Mouse (Mus musculus): ENCODE results near the gene Mok. TPM values are rescaled to one million over a fixed set of nuclear protein-coding genes. Genes with fewer than 3 reads are reported as not detected.
"Not testable (repeated sequence)": the region's sequence is repeated elsewhere in the genome, so short reads cannot be mapped to it uniquely, and the experiment has no call there.

Gene Mok
- 10 to 100 TPM in 3 of 4 experiments, 1 to 10 TPM in 1; 7.5 to 14.1 (median 11.5) TPM for total RNA-seq (2022)

GRCm38 (mm10) chr12:110840348-110841198 is at the start of gene Mok:
Mok (minus strand) TSS chr12:110840939.
- DNase-seq (ENCODE audit: low spot score in 2 of 2) = peak; percentile 91 to 96

- DNase-seq (ENCODE audit: low spot score in 2 of 2) = peak; percentile 96 to 97
Observed at GRCm38 (mm10) chr12:110889036-110890020, 48.6 kb upstream of the Mok start, which contains the start of the genes Cinp and Tecpr2. Cinp (minus strand) TSS chr12:110889145. Tecpr2 (plus strand) TSS chr12:110889264.

DNA sequence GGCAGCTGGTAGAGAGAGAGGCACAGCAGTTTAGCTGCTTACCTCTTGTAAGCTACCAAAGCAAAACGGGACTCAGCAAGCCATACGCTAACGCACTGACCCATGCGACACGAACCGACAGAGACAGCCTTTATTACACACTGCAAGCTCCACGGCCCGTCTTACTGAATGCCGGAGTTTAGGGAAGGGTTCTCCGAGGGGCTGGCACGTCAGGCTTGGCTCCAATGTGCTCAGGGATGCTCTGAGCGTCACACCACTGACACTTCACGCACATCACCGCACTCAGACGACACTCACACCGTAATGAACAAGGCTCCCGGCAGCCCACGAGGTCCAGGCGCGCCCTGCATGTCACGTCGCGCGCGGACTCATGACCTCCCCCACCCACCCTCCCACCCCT is 47.9 kb upstream of the Mok start:
- peak in 1 of 2 experiments; percentile 42 for DNase-seq (ENCODE audit: low spot score in 2 of 2)

DNA sequence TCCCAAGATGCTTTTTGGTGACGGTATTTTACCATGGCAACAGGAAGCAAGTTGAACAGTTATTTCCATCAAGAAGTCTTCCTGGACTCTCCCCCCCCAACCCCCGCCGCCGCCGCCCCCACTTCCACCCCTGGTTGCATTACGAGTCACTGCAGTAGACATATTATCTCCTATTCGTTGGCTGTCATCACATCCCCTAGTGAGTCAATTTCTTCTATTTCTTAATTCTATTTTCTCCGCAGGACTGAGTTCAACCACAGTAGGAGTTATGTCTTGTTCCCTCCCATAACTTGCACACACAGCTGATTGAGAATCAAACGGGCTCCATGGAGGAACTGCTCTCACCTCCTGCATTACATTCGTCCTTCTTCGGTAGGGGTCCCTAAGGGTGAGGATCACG is 47.4 kb upstream of the Mok start:
- no peak for DNase-seq (ENCODE audit: low spot score in 2 of 2)

GRCm38 (mm10) chr12:110885251-110885650 is 44.5 kb upstream of the Mok start:
- no peak for DNase-seq (ENCODE audit: low spot score in 2 of 2)

DNA sequence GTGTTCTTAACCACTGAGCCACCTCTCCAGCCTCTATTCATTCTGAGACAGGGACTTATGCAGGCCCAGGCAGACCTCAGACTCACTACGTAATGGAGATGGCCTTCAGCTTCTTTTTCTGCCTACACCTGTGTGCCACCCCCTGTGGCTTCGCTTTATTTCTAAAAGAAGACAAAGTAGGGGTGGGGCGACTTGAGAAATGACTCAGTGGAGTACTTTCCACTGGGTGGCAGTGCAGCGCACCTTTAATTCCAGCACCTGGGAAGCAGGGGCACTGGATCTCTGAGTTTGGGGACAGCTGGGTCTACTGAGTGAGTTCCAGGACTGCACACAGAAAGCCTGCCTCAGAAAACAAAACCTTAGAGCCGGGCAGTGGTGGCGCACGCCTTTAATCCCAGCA is 41.6 kb upstream of the Mok start:
- no peak for DNase-seq (ENCODE audit: low spot score in 2 of 2)

DNA sequence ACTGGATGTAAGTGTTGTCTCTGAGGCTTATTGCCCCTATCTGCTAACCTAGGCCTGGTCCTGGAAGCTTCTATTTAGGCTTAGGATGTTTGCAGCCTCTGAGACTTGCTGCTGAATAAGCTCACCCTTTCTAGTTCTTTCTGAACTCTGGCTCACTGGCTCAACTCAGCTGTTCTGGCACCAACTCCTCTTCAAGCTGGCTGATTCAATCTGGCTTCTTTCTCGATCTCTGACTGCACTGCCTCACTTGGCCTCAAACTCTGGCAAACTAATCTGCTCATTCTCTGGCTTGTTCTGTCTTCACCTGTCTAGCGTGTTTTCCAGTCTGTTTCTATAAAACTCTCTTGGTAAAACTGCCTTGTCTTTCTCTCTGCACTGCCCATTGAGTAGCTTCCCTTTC is 34.6 kb upstream of the Mok start:
- DNase-seq (ENCODE audit: low spot score in 2 of 2) = no peak

GRCm38 (mm10) chr12:110871247-110871646 is 30.5 kb upstream of the Mok start:
- no peak for DNase-seq (ENCODE audit: low spot score in 2 of 2)

DNA sequence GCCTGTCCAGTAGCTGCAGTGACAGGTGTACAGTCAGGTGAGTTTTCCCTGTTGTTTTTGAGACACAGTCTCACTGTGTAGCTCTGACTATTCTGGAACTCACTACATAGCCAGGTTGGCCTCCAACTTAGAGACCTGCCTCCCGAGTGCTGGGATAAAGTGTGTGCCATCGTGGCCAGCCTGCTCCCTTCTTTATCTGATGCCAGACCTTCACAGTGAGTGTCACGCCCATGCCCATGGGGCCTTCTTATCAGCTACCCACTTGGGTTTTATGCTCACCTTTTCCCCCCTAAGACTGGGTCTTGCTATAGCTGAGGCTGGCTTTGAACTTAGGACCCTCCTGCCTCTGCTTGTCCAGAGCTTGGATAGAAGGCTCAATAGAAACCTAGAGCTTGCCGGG is 29.4 kb upstream of the Mok start:
- no peak for DNase-seq (ENCODE audit: low spot score in 2 of 2)

GRCm38 (mm10) chr12:110865989-110866388 is 25.2 kb upstream of the Mok start:
- DNase-seq (ENCODE audit: low spot score in 2 of 2) = no peak

DNA sequence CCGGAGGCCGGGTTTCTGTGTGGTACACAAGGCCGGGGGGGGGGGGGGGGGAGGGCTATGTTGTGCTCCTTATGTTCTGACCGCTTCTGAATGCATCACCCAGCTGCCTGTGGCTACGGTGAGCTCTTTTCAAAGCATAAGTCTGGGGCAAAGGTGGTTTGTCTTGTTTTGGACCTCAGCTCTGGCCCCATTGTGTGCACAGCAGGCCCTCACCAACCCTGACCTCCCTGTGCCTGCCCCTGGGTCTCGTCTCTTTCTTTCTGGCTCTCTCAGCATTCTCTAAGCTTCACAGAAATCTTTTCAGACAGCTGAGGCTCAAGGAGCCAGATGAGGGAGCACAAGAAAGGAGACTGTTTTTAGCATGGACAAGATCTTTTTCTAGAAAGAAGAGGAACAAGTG is 24.8 kb upstream of the Mok start:
- DNase-seq (ENCODE audit: low spot score in 2 of 2) = no peak

GRCm38 (mm10) chr12:110864008-110864407 is 23.3 kb upstream of the Mok start:
- no peak for DNase-seq (ENCODE audit: low spot score in 2 of 2)

- DNase-seq (ENCODE audit: low spot score in 2 of 2) = no peak
Observed at GRCm38 (mm10) chr12:110861256-110861655, 20.5 kb upstream of the Mok start.

DNA sequence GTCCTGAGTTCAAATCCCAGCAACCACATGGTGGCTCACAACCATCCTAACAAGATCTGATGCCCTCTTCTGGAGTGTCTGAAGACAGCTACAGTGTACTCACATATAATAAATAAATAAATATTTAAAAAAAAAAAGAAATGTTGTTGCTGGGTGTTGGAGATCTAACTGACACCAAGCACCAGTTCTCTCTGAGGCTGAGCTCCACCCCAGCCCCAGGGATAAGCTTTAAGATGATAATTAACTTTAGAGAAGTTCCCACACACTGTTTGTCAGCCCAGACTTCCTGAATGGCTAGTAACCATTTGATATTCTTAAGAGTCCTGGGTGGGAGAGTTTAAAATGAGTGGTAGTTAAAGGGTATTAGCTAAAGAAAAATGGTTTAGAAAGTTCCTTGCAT is 19.6 kb upstream of the Mok start:
- DNase-seq (ENCODE audit: low spot score in 2 of 2) = no peak

- not testable (repeated sequence) for DNase-seq (ENCODE audit: low spot score in 2 of 2)
Observed at GRCm38 (mm10) chr12:110858681-110859080, 17.9 kb upstream of the Mok start.

DNA sequence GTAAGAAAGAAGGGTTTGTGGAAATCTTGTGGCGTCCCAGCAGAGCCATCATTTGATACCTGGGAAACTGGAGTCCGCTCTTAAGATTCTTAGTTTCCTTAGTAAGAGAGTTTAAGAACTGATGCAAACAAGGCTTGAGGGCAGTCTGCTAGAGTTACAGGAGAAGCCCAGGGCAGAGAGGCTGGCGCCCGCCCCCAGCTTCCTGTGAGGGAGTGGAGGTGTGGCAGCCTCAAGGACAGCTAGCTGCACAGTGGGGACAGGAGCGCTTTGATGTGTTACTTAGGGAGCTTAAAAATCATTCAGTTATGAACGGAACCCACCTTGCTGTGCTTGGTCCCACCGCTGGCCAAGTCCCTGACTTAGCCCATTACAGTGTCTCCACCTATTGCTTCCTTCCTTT is 16.5 kb upstream of the Mok start:
- DNase-seq (ENCODE audit: low spot score in 2 of 2) = no peak

GRCm38 (mm10) chr12:110854786-110855737 is 14.3 kb upstream of the Mok start:
- DNase-seq (ENCODE audit: low spot score in 2 of 2) = no peak

DNA sequence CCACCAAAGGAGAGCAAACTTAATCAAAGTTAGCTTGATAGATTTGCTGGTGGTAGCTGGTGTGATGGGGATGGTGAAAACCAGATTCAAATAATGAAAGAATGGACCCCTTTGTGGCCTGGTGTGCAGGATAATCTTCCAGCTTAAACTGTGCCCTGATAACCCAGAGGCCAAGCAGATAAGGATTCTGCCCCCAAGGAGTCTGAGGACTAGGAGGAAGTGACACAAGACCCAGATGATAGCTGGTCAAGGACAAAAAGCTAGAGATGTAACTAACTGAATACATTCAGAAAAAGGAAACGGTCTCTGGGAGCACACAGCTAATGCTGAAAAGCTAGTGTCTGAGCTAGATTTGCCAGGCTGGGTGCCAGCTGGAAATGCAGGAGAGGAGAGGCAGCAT is 11.2 kb upstream of the Mok start:
- no peak for DNase-seq (ENCODE audit: low spot score in 2 of 2)

DNA sequence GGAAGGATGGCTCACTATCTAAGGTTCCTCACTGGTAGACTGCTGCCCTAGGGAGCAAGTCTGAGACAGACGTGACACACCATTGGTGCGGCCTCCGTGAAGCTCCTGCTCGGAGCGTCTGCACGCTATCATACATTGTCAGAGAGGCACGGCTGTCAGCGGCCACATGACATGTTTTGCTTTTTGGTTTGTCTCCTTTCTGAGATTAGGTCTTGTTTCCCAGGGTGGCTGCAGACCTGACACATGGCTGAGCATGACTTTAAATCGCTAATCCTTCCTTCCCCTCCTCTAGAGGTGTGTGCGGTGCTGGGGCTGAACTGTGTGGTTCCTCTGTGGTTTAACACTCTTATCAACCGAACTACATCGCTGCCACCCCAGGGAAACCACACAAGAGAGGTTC is 10.7 kb upstream of the Mok start:
- no peak for DNase-seq (ENCODE audit: low spot score in 2 of 2)

DNA sequence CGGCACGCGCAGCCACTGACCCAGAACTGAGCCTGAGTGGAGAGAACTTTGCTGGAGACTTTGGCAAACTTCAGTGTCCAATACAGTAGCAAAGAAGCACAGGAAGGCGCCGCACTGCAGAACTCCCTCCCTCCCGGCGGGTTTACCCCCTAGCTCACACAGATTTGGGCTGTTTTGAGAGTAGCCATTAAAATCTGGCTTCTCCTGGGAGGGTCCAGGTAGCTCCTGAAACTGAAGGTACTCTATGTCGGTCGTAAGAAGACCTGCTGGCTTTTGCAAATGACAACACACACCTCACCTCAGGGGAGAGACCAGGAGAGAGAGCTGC is 10.2 kb upstream of the Mok start:
- no peak for DNase-seq (ENCODE audit: low spot score in 2 of 2)

Data from layer of hippocampus, adult 8-10 months (tissue).